Mouse (Mus musculus) liver, postnatal 0 days (tissue): ENCODE results near the gene Themis3. TPM values are rescaled to one million over a fixed set of nuclear protein-coding genes. Genes with fewer than 3 reads are reported as not detected.

Experiments used
- ATAC-seq: fragments of 200-750 bp; cut with Nextera tagmentation; 2 replicates; pipeline ENCODE4 v1.8.0; 2017; ENCODE audit warnings: mild to moderate bottlenecking, moderate library complexity
- DNase-seq: peaks from one replicate; pipeline ENCODE4 v3.0.0-alpha.2; 2016
- H3K27ac ChIP-seq: fragments of 300-500 bp; sonication (generic); 2 replicates; pipeline ENCODE4 v1.5.1; 2014; ENCODE audit warnings: antibody characterized with exemption, moderate library complexity, mild to moderate bottlenecking, low read depth
- H3K27me3 ChIP-seq: fragments of 300-500 bp; sonication (generic); 2 replicates; pipeline ENCODE4 v1.6.1; 2014; ENCODE audit warnings: low read length, control low read depth, mixed read lengths; ENCODE audit not compliant: insufficient read depth
- H3K36me3 ChIP-seq: fragments of 300-500 bp; sonication (generic); replicated peaks from 2 replicates; pipeline ENCODE4 v1.6.1; 2014; ENCODE audit warnings: mild to moderate bottlenecking, control low read depth, low read length, moderate library complexity, mixed read lengths; ENCODE audit not compliant: insufficient read depth
- H3K4me1 ChIP-seq: fragments of 300-500 bp; sonication (generic); 2 replicates; pipeline ENCODE4 v1.6.1; 2014; ENCODE audit warnings: antibody characterized with exemption, mild to moderate bottlenecking, control low read depth; ENCODE audit not compliant: insufficient read depth
- H3K4me2 ChIP-seq: fragments of 300-500 bp; sonication (generic); 2 replicates; pipeline ENCODE4 v1.6.1; 2014; ENCODE audit warnings: low read depth, mild to moderate bottlenecking, low read length, moderate library complexity, mixed read lengths
- H3K4me3 ChIP-seq: fragments of 300-500 bp; sonication (generic); 2 replicates; pipeline ENCODE4 v1.5.1; 2014; ENCODE audit warnings: low read depth, low read length
- H3K9ac ChIP-seq: fragments of 300-500 bp; sonication (generic); replicated peaks from 2 replicates; pipeline ENCODE4 v1.6.1; 2014; ENCODE audit warnings: mild to moderate bottlenecking, moderate library complexity
- H3K9me3 ChIP-seq: fragments of 300-500 bp; sonication (generic); 2 replicates; pipeline ENCODE4 v1.6.1; 2016; ENCODE audit warnings: mild to moderate bottlenecking, control low read depth, low read length, mixed read lengths
- CTCF ChIP-seq: sonication (generic); IDR thresholded peaks from 2 replicates; pipeline ENCODE4 v1.5.1; 2016; ENCODE audit warnings: antibody characterized with exemption, low read depth
- EP300 ChIP-seq: IDR thresholded peaks from 2 replicates; pipeline ENCODE4 v1.6.1; 2016; ENCODE audit warnings: antibody characterized with exemption, low read depth, mild to moderate bottlenecking
- WGBS: fragments of 180-500 bp; shearing (Covaris S2); extraction: QIAGEN DNeasy Blood & Tissue Kit; methylation state at CpG from one replicate; pipeline ENCODE4 v1.1.7; 2014; ENCODE audit not compliant: insufficient replicate concordance; 5-methylcytosine and 5-hydroxymethylcytosine counted together
- polyA plus RNA-seq: library from polyadenylated mRNA; unstranded; fragments of >200 nt; fragmentation: Nextera tagmentation; extraction: Ambion mirVana; gene quantifications from 2 replicates; pipeline ENCODE4 v1.2.1, GENCODE M21; 2015

Themis3 gene
- polyA plus RNA-seq, 1 experiment from 2014 or later, result 0.04 TPM

GRCm38 (mm10) chr17:66519554-66520553 is 74.6 kb downstream of the Themis3 start, which contains the start of gene Rab12:
Rab12 (minus strand) TSS chr17:66519729.
- H3K36me3 ChIP-seq, result no peaks in the 10 kb centered on the region
- peak within 1 kb of the TSS; percentile 98 for H3K4me3 ChIP-seq
- peak within 1 kb of the TSS; percentile 90 for H3K4me2 ChIP-seq
- H3K4me1 ChIP-seq, result peaks cover 13% of the 10 kb centered on the region
- 11% methylated on average over 53 of the region's 71 CpGs for WGBS
- peak; percentile 97 for TF ChIP-seq CTCF
- TF ChIP-seq EP300, result no peak
- H3K9me3 ChIP-seq, result no peaks in the 10 kb centered on the region
- ATAC-seq (peak; percentile 96), DNase-seq (peak; percentile 90)
- H3K27me3 ChIP-seq, result no peaks in the 10 kb centered on the region
- H3K9ac ChIP-seq, result peak within 1 kb of the TSS; percentile 95
- peak within 1 kb of the TSS; percentile 77 for H3K27ac ChIP-seq

GRCm38 (mm10) chr17:66518877-66519553 is 75.4 kb downstream of the Themis3 start:
- TF ChIP-seq EP300 (no peak), CTCF (no peak)
- peak overlapping the region; percentile 77 for H3K27ac ChIP-seq
- peak overlapping the region; percentile 98 for H3K4me3 ChIP-seq
- peak overlapping the region; percentile 90 for H3K4me2 ChIP-seq
- no peaks in the 10 kb centered on the region for H3K36me3 ChIP-seq
- ATAC-seq (peak; percentile 72), DNase-seq (peak; percentile 50)
- peak overlapping the region; percentile 95 for H3K9ac ChIP-seq
- H3K9me3 ChIP-seq, result no peaks in the 10 kb centered on the region
- under 1% methylated on average over 52 of the region's 57 CpGs for WGBS
- H3K4me1 ChIP-seq, result peaks cover 13% of the 10 kb centered on the region
- no peaks in the 10 kb centered on the region for H3K27me3 ChIP-seq

- Histone ChIP-seq H3K36me3 (no peaks in the 10 kb centered on the region), H3K4me1 (peaks cover 13% of the 10 kb centered on the region), H3K27ac (no peak overlapping the region), H3K4me3 (no peak overlapping the region), H3K9me3 (no peaks in the 10 kb centered on the region), H3K4me2 (no peak overlapping the region), H3K9ac (no peak overlapping the region), H3K27me3 (no peaks in the 10 kb centered on the region)
- TF ChIP-seq EP300 (no peak), CTCF (no peak)
- DNase-seq, result no peak
- WGBS, result 87% methylated on average over 4 of the region's 4 CpGs
- ATAC-seq, result no peak
Measured at GRCm38 (mm10) chr17:66516953-66517352, 77.5 kb downstream of the Themis3 start.

DNA sequence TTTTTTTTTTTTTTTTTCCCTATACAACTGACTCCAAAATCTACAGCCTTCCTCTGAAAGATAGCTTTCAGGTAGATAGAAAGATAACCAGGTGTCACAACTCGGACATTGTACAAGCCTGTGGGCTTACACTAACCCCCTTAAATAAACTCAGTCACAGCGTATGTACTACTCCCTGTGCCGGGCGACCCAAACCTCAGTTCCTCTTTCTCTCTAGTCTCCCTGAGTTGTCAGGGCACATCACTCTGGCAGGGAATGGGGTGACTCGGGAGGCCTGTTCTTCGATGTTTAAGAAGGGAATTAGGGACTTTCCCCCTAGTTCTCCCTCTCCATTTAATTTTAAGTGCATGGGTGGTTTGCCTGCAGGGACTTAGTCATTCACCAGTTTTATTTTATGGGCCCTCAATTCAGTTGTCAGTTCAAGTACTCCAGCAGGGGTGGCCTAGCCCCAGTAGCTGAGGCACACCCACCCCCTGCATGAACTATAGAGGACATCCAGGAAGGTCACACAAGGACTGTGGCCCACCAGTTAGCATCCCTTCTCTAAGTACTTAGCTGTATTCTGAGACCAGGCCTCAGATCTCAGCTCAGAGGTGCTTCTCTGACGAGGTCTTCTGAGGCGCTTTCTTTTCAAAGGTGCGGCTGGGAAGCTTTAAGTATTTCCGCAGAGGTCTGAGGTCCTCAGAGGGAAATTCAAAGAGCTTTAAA is 80.0 kb downstream of the Themis3 start:
- WGBS, result 60% methylated on average over 10 of the region's 10 CpGs
- no peak for DNase-seq
- no peak for ATAC-seq

GRCm38 (mm10) chr17:66512202-66512956 is 82.0 kb downstream of the Themis3 start:
- peak overlapping the region; percentile 34; the same call in 1 of the 2 replicates for H3K4me2 ChIP-seq
- no peak overlapping the region for H3K9ac ChIP-seq
- no peak overlapping the region for H3K27ac ChIP-seq
- no peak for DNase-seq
- H3K9me3 ChIP-seq, result no peaks in the 10 kb centered on the region
- ATAC-seq, result no peak
- H3K27me3 ChIP-seq, result no peaks in the 10 kb centered on the region
- H3K36me3 ChIP-seq, result 0 out of 2 replicates have a peak, but pooled peaks cover 2% of the 10 kb centered on the region
- H3K4me3 ChIP-seq, result no peak overlapping the region
- WGBS, result 61% methylated on average over 15 of the region's 15 CpGs
- no peaks in the 10 kb centered on the region; the same call in 1 of the 2 replicates for H3K4me1 ChIP-seq
- TF ChIP-seq CTCF (no peak), EP300 (no peak)

More for the DNA sequence above, 80.0 kb downstream of the Themis3 start:
- no peak overlapping the region for H3K4me2 ChIP-seq
- no peaks in the 10 kb centered on the region for H3K9me3 ChIP-seq
- H3K9ac ChIP-seq, result no peak overlapping the region
- 0 out of 2 replicates have a peak, but pooled peaks cover 2% of the 10 kb centered on the region for H3K36me3 ChIP-seq
- H3K4me3 ChIP-seq, result no peak overlapping the region
- TF ChIP-seq EP300 (no peak), CTCF (no peak)
- H3K27ac ChIP-seq, result no peak overlapping the region
- no peaks in the 10 kb centered on the region for H3K27me3 ChIP-seq
- H3K4me1 ChIP-seq, result peaks cover 7% of the 10 kb centered on the region
